Mouse (Mus musculus) olfactory bulb, adult 2 months (tissue): ENCODE measurements around the gene Tspan5. TPM values are rescaled to one million over a fixed set of nuclear protein-coding genes. Genes with fewer than 3 reads are reported as not detected.

Experiments
- H3K27ac ChIP-seq: fragments of 200-500 bp; 2 replicates; pipeline ENCODE4 v1.5.1; 2012; ENCODE audit warnings: low read depth, low read length; ENCODE audit not compliant: insufficient read depth
- H3K4me1 ChIP-seq: fragments of 200-500 bp; 2 replicates; pipeline ENCODE4 v1.6.1; 2012; ENCODE audit warnings: low read length; ENCODE audit not compliant: control insufficient read depth, insufficient read depth
- H3K4me3 ChIP-seq: fragments of 200-500 bp; 2 replicates; pipeline ENCODE4 v1.5.1; 2012; ENCODE audit warnings: mild to moderate bottlenecking, low read depth, low read length, moderate library complexity; ENCODE audit not compliant: insufficient read depth
- CTCF ChIP-seq: fragments of 200-500 bp; IDR thresholded peaks from 2 replicates; pipeline ENCODE4 v1.5.1; 2012; ENCODE audit warnings: low read depth, mild to moderate bottlenecking, low read length, moderate library complexity; ENCODE audit not compliant: insufficient read depth
- POLR2A ChIP-seq: fragments of 200-500 bp; IDR thresholded peaks from 2 replicates; pipeline ENCODE4 v1.6.1; 2012; ENCODE audit warnings: mild to moderate bottlenecking, low read depth, low read length, moderate library complexity; ENCODE audit not compliant: insufficient read depth
- WGBS: fragments of 180-500 bp; shearing (Covaris S2); methylation state at CpG from one replicate; pipeline ENCODE4 v1.1.7; 2018; 5-methylcytosine and 5-hydroxymethylcytosine counted together
- polyA plus RNA-seq: library from polyadenylated mRNA; stranded (reverse); fragments of >200 nt; gene quantifications from 2 replicates; pipeline ENCODE4 v1.2.4, GENCODE M21; 2012; ENCODE audit warnings: low replicate concordance; ENCODE audit not compliant: missing spikeins, insufficient read depth, insufficient read length

The Tspan5 gene
- polyA plus RNA-seq, 1 experiment = not detected

- Histone ChIP-seq H3K4me3 (no peak overlapping the region), H3K4me1 (peaks cover 26% of the 10 kb centered on the region), H3K27ac (no peak overlapping the region)
- WGBS = 89% methylated on average over 8 of the region's 8 CpGs
- no peak for TF ChIP-seq POLR2A
- no peak for TF ChIP-seq CTCF
Observed at GRCm38 (mm10) chr3:138809509-138809908, 67.5 kb downstream of the Tspan5 start.

- Histone ChIP-seq H3K4me3 (no peak overlapping the region), H3K27ac (no peak overlapping the region), H3K4me1 (peaks cover 28% of the 10 kb centered on the region)
- 65% methylated on average over 3 of the region's 3 CpGs for WGBS
- no peak for TF ChIP-seq POLR2A
- TF ChIP-seq CTCF = no peak
Observed at GRCm38 (mm10) chr3:138812565-138812964, 70.6 kb downstream of the Tspan5 start.

- H3K4me1 ChIP-seq = peaks cover 26% of the 10 kb centered on the region
- 86% methylated on average over 13 of the region's 13 CpGs for WGBS
- no peak for TF ChIP-seq CTCF
- TF ChIP-seq POLR2A = no peak
Observed at GRCm38 (mm10) chr3:138813139-138813810, 71.3 kb downstream of the Tspan5 start.

GRCm38 (mm10) chr3:138814457-138814856 lies 72.5 kb downstream of the Tspan5 start:
- H3K4me3 ChIP-seq = no peak overlapping the region
- peaks cover 24% of the 10 kb centered on the region for H3K4me1 ChIP-seq
- 75% methylated on average over 5 of the region's 5 CpGs for WGBS
- TF ChIP-seq CTCF (no peak), POLR2A (no peak)
- no peak overlapping the region for H3K27ac ChIP-seq

More at GRCm38 (mm10) chr3:138813139-138813810, 71.3 kb downstream of the Tspan5 start:
- no peak overlapping the region for H3K4me3 ChIP-seq
- H3K27ac ChIP-seq = no peak overlapping the region

- Histone ChIP-seq H3K4me3 (no peak overlapping the region), H3K4me1 (peaks cover 20% of the 10 kb centered on the region), H3K27ac (no peak overlapping the region)
- TF ChIP-seq CTCF (no peak), POLR2A (no peak)
- 73% methylated on average over 7 of the region's 7 CpGs for WGBS
Observed at GRCm38 (mm10) chr3:138815127-138815837, 73.3 kb downstream of the Tspan5 start.

- no peak overlapping the region for H3K4me3 ChIP-seq
- H3K4me1 ChIP-seq = peaks cover 22% of the 10 kb centered on the region
- WGBS = 69% methylated on average over 5 of the region's 5 CpGs
- no peak overlapping the region for H3K27ac ChIP-seq
- TF ChIP-seq POLR2A (no peak), CTCF (no peak)
Observed at GRCm38 (mm10) chr3:138816888-138817656, 75.1 kb downstream of the Tspan5 start.

- no peak for TF ChIP-seq CTCF
- TF ChIP-seq POLR2A = no peak
Observed at GRCm38 (mm10) chr3:138819862-138820261, 77.9 kb downstream of the Tspan5 start.

GRCm38 (mm10) chr3:138820296-138820695 lies 78.3 kb downstream of the Tspan5 start:
- 77% methylated on average over 5 of the region's 5 CpGs for WGBS
- TF ChIP-seq POLR2A = no peak
- TF ChIP-seq CTCF = no peak
- H3K4me1 ChIP-seq = peaks cover 24% of the 10 kb centered on the region
- H3K4me3 ChIP-seq = no peak overlapping the region
- no peak overlapping the region for H3K27ac ChIP-seq

More at GRCm38 (mm10) chr3:138819862-138820261, 77.9 kb downstream of the Tspan5 start:
- WGBS = 85% methylated on average over 6 of the region's 6 CpGs
- Histone ChIP-seq H3K4me1 (peaks cover 28% of the 10 kb centered on the region), H3K27ac (no peak overlapping the region), H3K4me3 (no peak overlapping the region)

GRCm38 (mm10) chr3:138821886-138822445 lies 80.0 kb downstream of the Tspan5 start:
- no peak overlapping the region for H3K4me3 ChIP-seq
- H3K27ac ChIP-seq = peak overlapping the region; percentile 33
- 41% methylated on average over 5 of the region's 5 CpGs for WGBS
- no peak for TF ChIP-seq POLR2A
- no peak for TF ChIP-seq CTCF
- H3K4me1 ChIP-seq = peaks cover 24% of the 10 kb centered on the region
